Mouse (Mus musculus) liver, embryonic 13.5 days (tissue): Measurements from ENCODE around the gene Taar2. TPM values are rescaled to one million over a fixed set of nuclear protein-coding genes. Genes with fewer than 3 reads are reported as not detected.

ENCODE experiments used
- ATAC-seq: fragments of 200-750 bp; cut with Nextera tagmentation; 2 replicates; pipeline ENCODE4 v1.8.0; 2017; ENCODE audit warnings: low read depth, mild to moderate bottlenecking, moderate number of reproducible peaks, moderate library complexity
- DNase-seq: peaks from one replicate; pipeline ENCODE4 v3.0.0; 2022
- H3K27ac ChIP-seq: fragments of 300-500 bp; sonication (generic); 2 replicates; pipeline ENCODE4 v1.5.1; 2015; ENCODE audit warnings: moderate library complexity, mild to moderate bottlenecking, inconsistent platforms
- H3K27me3 ChIP-seq: fragments of 300-500 bp; sonication (generic); 2 replicates; pipeline ENCODE4 v1.6.1; 2015; ENCODE audit warnings: mild to moderate bottlenecking, inconsistent platforms
- H3K36me3 ChIP-seq: fragments of 300-500 bp; sonication (generic); 2 replicates; pipeline ENCODE4 v1.6.1; 2015; ENCODE audit warnings: mild to moderate bottlenecking, inconsistent platforms
- H3K4me1 ChIP-seq: fragments of 300-500 bp; sonication (generic); replicated peaks from 2 replicates; pipeline ENCODE4 v1.6.1; 2015; ENCODE audit warnings: inconsistent platforms
- H3K4me2 ChIP-seq: fragments of 300-500 bp; sonication (generic); 2 replicates; pipeline ENCODE4 v1.6.1; 2015; ENCODE audit warnings: inconsistent platforms, mild to moderate bottlenecking, moderate library complexity
- H3K4me3 ChIP-seq: fragments of 300-500 bp; sonication (generic); replicated peaks from 2 replicates; pipeline ENCODE4 v1.5.1; 2015; ENCODE audit warnings: mild to moderate bottlenecking, inconsistent platforms
- H3K9ac ChIP-seq: fragments of 300-500 bp; sonication (generic); 2 replicates; pipeline ENCODE4 v1.6.1; 2015; ENCODE audit warnings: mild to moderate bottlenecking, inconsistent platforms
- H3K9me3 ChIP-seq: fragments of 300-500 bp; sonication (generic); replicated peaks from 2 replicates; pipeline ENCODE4 v1.6.1; 2016; ENCODE audit warnings: inconsistent platforms
- WGBS: fragments of 180-500 bp; shearing (Covaris S2); methylation state at CpG from one replicate; pipeline ENCODE4 v1.1.7; 2015; ENCODE audit not compliant: insufficient replicate concordance; 5-methylcytosine and 5-hydroxymethylcytosine counted together
- polyA plus RNA-seq: library from polyadenylated mRNA; unstranded; fragments of >200 nt; fragmentation: Nextera tagmentation; extraction: Ambion mirVana; gene quantifications from 2 replicates; pipeline ENCODE4 v1.2.1, GENCODE M21; 2015

Gene Taar2
- polyA plus RNA-seq, 1 experiment from 2014 or later, result not detected

DNA sequence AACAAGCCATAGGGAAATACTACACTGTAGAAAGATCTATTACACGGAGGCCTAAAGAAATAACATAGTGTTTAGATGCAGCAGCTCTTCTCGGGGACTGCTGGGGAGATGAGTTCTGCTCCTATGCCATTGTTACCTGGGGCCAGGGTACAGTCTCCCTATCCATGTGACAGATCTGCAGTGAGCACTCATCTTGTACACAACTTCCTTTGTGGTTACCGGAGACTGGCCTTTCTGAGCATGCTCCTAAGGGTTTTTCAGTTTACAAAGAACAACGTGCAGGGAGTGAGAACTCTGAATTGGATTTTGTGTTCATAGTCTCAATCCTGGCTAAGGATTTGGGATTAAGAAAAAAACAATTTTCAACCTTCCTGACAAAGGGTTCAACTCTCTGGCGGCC lies 48.0 kb downstream of the Taar2 start:
- Histone ChIP-seq H3K36me3 (no peaks in the 10 kb centered on the region), H3K9ac (no peak overlapping the region), H3K4me1 (no peaks in the 10 kb centered on the region), H3K9me3 (no peaks in the 10 kb centered on the region), H3K27ac (no peak overlapping the region), H3K4me2 (no peak overlapping the region), H3K27me3 (no peaks in the 10 kb centered on the region), H3K4me3 (no peak overlapping the region)
- 36% methylated on average over 5 of the region's 5 CpGs for WGBS
- no peak for DNase-seq
- no peak for ATAC-seq

Other genes with a start within 250 kb of the Taar2 start
- 206 and 209 TPM in 2 replicates for gene Rps12, start 151.3 kb upstream of the Taar2 start, polyA plus RNA-seq
- gene Slc18b1, start 141.6 kb upstream of the Taar2 start, polyA plus RNA-seq, result 2.1 and 2.9 TPM in 2 replicates
- gene Vnn3, start 87.1 kb upstream of the Taar2 start, polyA plus RNA-seq, result 0.28 and 0.42 TPM in 2 replicates
- 0.92 and 1.1 TPM in 2 replicates for gene Vnn1, start 43.9 kb upstream of the Taar2 start, polyA plus RNA-seq
- gene Taar1, start 18.2 kb upstream of the Taar2 start, polyA plus RNA-seq, result not detected in 2 replicates
- not detected in 2 replicates for gene Taar3, start 11.0 kb downstream of the Taar2 start, polyA plus RNA-seq
- not detected in 2 replicates for gene Taar4, start 21.9 kb downstream of the Taar2 start, polyA plus RNA-seq
- not detected in 2 replicates for gene Taar5, start 32.1 kb downstream of the Taar2 start, polyA plus RNA-seq
- gene Taar6, start 47.1 kb downstream of the Taar2 start, polyA plus RNA-seq, result not detected in 2 replicates
- not detected in 2 replicates for gene Taar7a, start 54.9 kb downstream of the Taar2 start, polyA plus RNA-seq
- not detected in 2 replicates for gene Taar7b, start 61.4 kb downstream of the Taar2 start, polyA plus RNA-seq
- not detected in 2 replicates for gene Taar7d, start 88.7 kb downstream of the Taar2 start, polyA plus RNA-seq
- not detected in 2 replicates for gene Taar7e, start 99.0 kb downstream of the Taar2 start, polyA plus RNA-seq
- not detected in 2 replicates for gene Taar7f, start 110.9 kb downstream of the Taar2 start, polyA plus RNA-seq
- gene Taar8a, start 137.9 kb downstream of the Taar2 start, polyA plus RNA-seq, result not detected in 2 replicates
- not detected in 2 replicates for gene Taar8b, start 153.7 kb downstream of the Taar2 start, polyA plus RNA-seq
- not detected in 2 replicates for gene Taar8c, start 163.3 kb downstream of the Taar2 start, polyA plus RNA-seq
- not detected in 2 replicates for gene Taar9, start 171.0 kb downstream of the Taar2 start, polyA plus RNA-seq
- 31.6 and 37.1 TPM in 2 replicates for gene Stx7, start 210.7 kb downstream of the Taar2 start, polyA plus RNA-seq